Mouse (Mus musculus): ENCODE measurements at regions not wholly inside any gene's neighbourhood (a gene's known extent, or its start where the extent isn't known, plus 50 kb on each side); places are given as distances from the start of the nearest gene placed in this dataset.
A peak's percentile ranks its signal among the peaks of the same experiment; 100 is the strongest.

DNA sequence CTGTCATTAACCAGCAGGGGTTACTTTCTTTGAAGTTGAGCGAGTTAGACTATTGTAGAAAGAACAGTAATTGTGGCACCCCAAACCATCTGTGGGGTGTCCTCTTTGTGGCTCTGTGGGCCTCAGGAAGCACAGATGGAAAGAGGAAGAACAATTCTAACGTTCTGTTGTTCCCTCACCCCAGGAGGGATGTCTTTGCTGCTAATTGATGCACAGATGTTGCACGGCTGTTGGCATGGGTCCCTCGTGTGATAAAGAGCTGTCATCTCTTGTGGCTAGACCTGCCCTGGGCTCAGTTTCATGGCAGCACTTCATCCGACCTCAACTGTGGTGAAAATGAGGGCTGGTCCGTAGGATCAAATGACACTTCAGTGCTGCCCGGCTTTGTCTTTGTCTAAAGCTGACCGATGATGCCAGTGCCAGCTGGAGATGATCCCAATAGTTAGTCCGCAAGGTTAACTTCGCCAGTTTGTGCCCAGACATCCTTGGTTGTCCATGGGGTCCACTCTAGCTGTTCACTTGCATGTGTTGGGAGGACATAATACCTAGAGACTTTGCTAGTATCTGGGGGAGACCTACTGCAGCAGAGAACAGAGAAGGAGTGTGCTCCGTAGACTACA, 241.1 kb upstream of the Cxcr4 start:
- TF ChIP-seq POLR2A (IDR thresholded peaks at IDR 0.05; ENCODE audit: extremely low read depth, insufficient read depth, low read length): no peak
- TF ChIP-seq CTCF (IDR thresholded peaks at IDR 0.05; ENCODE audit: low read depth, low read length): no peak
- Histone ChIP-seq H3K79me2 (ENCODE audit: control insufficient read depth, insufficient read depth, low read length) (no peaks in the 10 kb centered on the region), H3K27me3 (ENCODE audit: control insufficient read depth, insufficient read depth, low read length) (no peaks in the 10 kb centered on the region), H3K9ac (ENCODE audit: low read depth, low read length) (no peak overlapping the region), H3K4me3 (ENCODE audit: insufficient read depth, low read depth, low read length) (no peak overlapping the region), H3K4me1 (ENCODE audit: control insufficient read depth, insufficient read depth, low read length) (peaks cover 5% of the 10 kb centered on the region), H3K36me3 (ENCODE audit: control insufficient read depth, insufficient read depth, low read length) (no peaks in the 10 kb centered on the region), H3K27ac (replicated peaks; ENCODE audit: insufficient read depth, low read depth, low read length) (no peak overlapping the region)
- DNase-seq (ENCODE audit: extremely low read depth, low read depth, low spot score): no peak
- WGBS: 43% methylated on average over 11 of the region's 11 CpGs

GRCm38 (mm10) chr1:128832201-128832883, 240.2 kb upstream of the Cxcr4 start:
- Histone ChIP-seq H3K27ac (replicated peaks; ENCODE audit: insufficient read depth, low read depth, low read length) (no peak overlapping the region), H3K9ac (ENCODE audit: low read depth, low read length) (peak overlapping the region; percentile 1), H3K4me1 (ENCODE audit: control insufficient read depth, insufficient read depth, low read length) (peaks cover 5% of the 10 kb centered on the region), H3K27me3 (ENCODE audit: control insufficient read depth, insufficient read depth, low read length) (no peaks in the 10 kb centered on the region), H3K4me3 (ENCODE audit: insufficient read depth, low read depth, low read length) (peak overlapping the region; percentile 8), H3K79me2 (ENCODE audit: control insufficient read depth, insufficient read depth, low read length) (no peaks in the 10 kb centered on the region), H3K36me3 (ENCODE audit: control insufficient read depth, insufficient read depth, low read length) (no peaks in the 10 kb centered on the region)
- TF ChIP-seq CTCF (IDR thresholded peaks at IDR 0.05; ENCODE audit: low read depth, low read length): peak; percentile 96
- TF ChIP-seq POLR2A (IDR thresholded peaks at IDR 0.05; ENCODE audit: extremely low read depth, insufficient read depth, low read length): no peak
- WGBS: 8% methylated on average over 18 of the region's 18 CpGs
- peak; percentile 62 for DNase-seq (ENCODE audit: extremely low read depth, low read depth, low spot score)

DNA sequence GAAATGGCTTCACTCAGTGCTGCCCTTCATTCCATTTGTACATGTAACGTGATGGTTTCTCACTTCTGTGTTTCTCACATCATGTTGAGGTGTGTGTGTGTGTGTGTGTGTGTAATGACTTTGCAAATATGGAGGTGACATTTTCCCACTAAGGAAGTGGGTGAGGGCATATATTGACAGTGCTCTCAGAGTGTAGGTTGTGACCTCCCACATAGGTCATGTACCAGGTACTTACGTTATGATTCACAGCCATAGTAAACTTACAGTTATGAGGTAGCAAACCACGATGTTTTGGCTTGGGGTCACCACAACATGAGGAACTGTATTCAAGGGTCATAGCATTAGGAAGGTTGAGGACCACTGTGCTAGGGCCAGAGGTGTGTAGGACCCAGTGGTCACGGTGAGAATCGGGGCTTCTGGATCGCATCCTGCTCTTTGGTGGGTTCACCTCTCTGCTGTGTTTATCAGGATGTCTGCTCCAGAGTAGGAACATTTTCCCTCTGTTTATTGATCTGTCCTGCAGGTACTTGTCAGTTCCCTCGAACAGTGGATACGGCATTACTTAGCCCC, 238.7 kb upstream of the Cxcr4 start:
- H3K27me3 ChIP-seq (ENCODE audit: control insufficient read depth, insufficient read depth, low read length): no peaks in the 10 kb centered on the region
- H3K79me2 ChIP-seq (ENCODE audit: control insufficient read depth, insufficient read depth, low read length): no peaks in the 10 kb centered on the region
- H3K27ac ChIP-seq (replicated peaks; ENCODE audit: insufficient read depth, low read depth, low read length): no peak overlapping the region
- TF ChIP-seq POLR2A (IDR thresholded peaks at IDR 0.05; ENCODE audit: extremely low read depth, insufficient read depth, low read length): no peak
- TF ChIP-seq CTCF (IDR thresholded peaks at IDR 0.05; ENCODE audit: low read depth, low read length): no peak
- no peak overlapping the region for H3K4me3 ChIP-seq (ENCODE audit: insufficient read depth, low read depth, low read length)
- DNase-seq (ENCODE audit: extremely low read depth, low read depth, low spot score): no peak
- H3K4me1 ChIP-seq (ENCODE audit: control insufficient read depth, insufficient read depth, low read length): peaks cover 15% of the 10 kb centered on the region
- WGBS: 89% methylated on average over 8 of the region's 8 CpGs
- H3K9ac ChIP-seq (ENCODE audit: low read depth, low read length): no peak overlapping the region
- no peaks in the 10 kb centered on the region for H3K36me3 ChIP-seq (ENCODE audit: control insufficient read depth, insufficient read depth, low read length)

DNA sequence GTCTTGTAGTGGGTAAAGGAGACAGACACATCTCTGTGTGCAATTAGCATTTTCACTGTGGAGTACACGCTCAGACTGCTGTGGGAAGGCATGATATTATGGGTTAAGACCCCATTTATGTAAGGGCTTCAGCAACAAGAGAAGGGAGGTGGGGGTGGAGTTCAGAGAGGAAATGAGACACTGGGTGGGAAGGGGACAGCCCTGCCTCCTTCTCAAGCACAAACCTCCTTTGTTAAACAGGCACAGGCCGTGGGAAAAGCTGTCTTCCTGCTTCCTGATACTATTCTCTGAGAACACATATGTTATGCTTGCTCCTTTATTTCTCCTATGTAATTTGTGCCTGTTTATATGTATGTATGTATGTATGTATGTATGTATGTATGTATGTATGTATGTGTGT, 237.4 kb upstream of the Cxcr4 start:
- H3K27me3 ChIP-seq (ENCODE audit: control insufficient read depth, insufficient read depth, low read length): no peaks in the 10 kb centered on the region
- no peak for TF ChIP-seq POLR2A (IDR thresholded peaks at IDR 0.05; ENCODE audit: extremely low read depth, insufficient read depth, low read length)
- TF ChIP-seq CTCF (IDR thresholded peaks at IDR 0.05; ENCODE audit: low read depth, low read length): no peak
- no peak overlapping the region for H3K9ac ChIP-seq (ENCODE audit: low read depth, low read length)
- WGBS: 65% methylated on average over 2 of the region's 2 CpGs
- no peak for DNase-seq (ENCODE audit: extremely low read depth, low read depth, low spot score)
- peaks cover 15% of the 10 kb centered on the region for H3K4me1 ChIP-seq (ENCODE audit: control insufficient read depth, insufficient read depth, low read length)
- H3K79me2 ChIP-seq (ENCODE audit: control insufficient read depth, insufficient read depth, low read length): no peaks in the 10 kb centered on the region
- no peak overlapping the region for H3K27ac ChIP-seq (replicated peaks; ENCODE audit: insufficient read depth, low read depth, low read length)
- no peak overlapping the region for H3K4me3 ChIP-seq (ENCODE audit: insufficient read depth, low read depth, low read length)
- no peaks in the 10 kb centered on the region for H3K36me3 ChIP-seq (ENCODE audit: control insufficient read depth, insufficient read depth, low read length)

DNA sequence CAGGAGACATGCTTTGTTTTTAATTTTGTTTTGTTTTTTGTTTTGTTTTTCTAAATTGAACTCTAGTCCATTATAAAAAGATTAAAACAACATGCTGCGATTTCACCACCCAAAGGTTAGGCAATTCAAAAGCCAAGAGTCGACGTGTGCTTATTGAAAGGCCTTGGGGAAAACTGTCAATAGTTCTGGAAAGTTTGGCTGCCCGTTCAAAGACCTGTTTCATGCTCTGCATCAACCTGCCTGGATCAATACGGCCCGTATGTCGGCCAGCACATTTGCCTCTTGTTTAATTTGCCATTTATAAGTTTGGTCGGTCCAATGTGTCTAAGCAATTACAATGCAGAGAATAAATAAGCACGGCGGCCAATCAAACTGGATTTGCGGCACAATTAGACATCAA, 234.3 kb upstream of the Cxcr4 start:
- DNase-seq (ENCODE audit: extremely low read depth, low read depth, low spot score): peak; percentile 98
- Histone ChIP-seq H3K27ac (replicated peaks; ENCODE audit: insufficient read depth, low read depth, low read length) (peak overlapping the region; percentile 70), H3K79me2 (ENCODE audit: control insufficient read depth, insufficient read depth, low read length) (no peaks in the 10 kb centered on the region), H3K36me3 (ENCODE audit: control insufficient read depth, insufficient read depth, low read length) (no peaks in the 10 kb centered on the region), H3K4me1 (ENCODE audit: control insufficient read depth, insufficient read depth, low read length) (peaks cover 12% of the 10 kb centered on the region), H3K4me3 (ENCODE audit: insufficient read depth, low read depth, low read length) (no peak overlapping the region), H3K9ac (ENCODE audit: low read depth, low read length) (no peak overlapping the region), H3K27me3 (ENCODE audit: control insufficient read depth, insufficient read depth, low read length) (no peaks in the 10 kb centered on the region)
- TF ChIP-seq CTCF (IDR thresholded peaks at IDR 0.05; ENCODE audit: low read depth, low read length): no peak
- no peak for TF ChIP-seq POLR2A (IDR thresholded peaks at IDR 0.05; ENCODE audit: extremely low read depth, insufficient read depth, low read length)
- WGBS: 20% methylated on average over 11 of the region's 11 CpGs

All from liver, adult 2 months (tissue).